Mouse (Mus musculus): ENCODE measurements around the gene Cspg4.

- no peak for TF ChIP-seq POLR2AphosphoS2 (IDR thresholded peaks at IDR 0.05; ENCODE audit: insufficient read length, low read depth)
- TF ChIP-seq POLR2A (IDR thresholded peaks at IDR 0.05; ENCODE audit: insufficient read length, low read depth), result no peak
- no peak for TF ChIP-seq TCF12 (IDR thresholded peaks at IDR 0.05; ENCODE audit: insufficient read depth, poor library complexity, severe bottlenecking)
- TF ChIP-seq MAX (IDR thresholded peaks at IDR 0.05; ENCODE audit: low read depth), result no peak
- no peak for TF ChIP-seq USF1 (IDR thresholded peaks at IDR 0.05; ENCODE audit: low read depth)
- no peak for TF ChIP-seq E2F4 (IDR thresholded peaks at IDR 0.05; ENCODE audit: insufficient read depth)
- TF ChIP-seq MYOG (IDR thresholded peaks at IDR 0.05; ENCODE audit: control insufficient read depth in 1 of 3, insufficient read depth in 1 of 3, insufficient read length in 2 of 3, low read depth in 2 of 3), result no peak
- TF ChIP-seq MYOD1 (IDR thresholded peaks at IDR 0.05; ENCODE audit: control insufficient read depth in 1 of 3, insufficient read length in 2 of 3, low read depth in 2 of 3), result no peak
Measured at GRCm38 (mm10) chr9:56862863-56863262, 2.0 kb upstream of the Cspg4 start.
